Comparison of ENCODE assay signal across 21 mouse cellular contexts in genomic region chr8:70030255-70030654, GRCm38 (mm10). TPM values are rescaled to one million over a fixed set of nuclear protein-coding genes. Genes with fewer than 3 reads are reported as not detected.
DNase-seq lines count a peak whose midpoint lies in the region; ATAC-seq and TF ChIP-seq lines count a peak whose summit lies in the region.
"Had no signal": no experiment of that assay in that cellular context is flagged by ENCODE, and none has a peak within 500 bp of the region (broad histone marks: within the 10 kb centered on the region; RNA-seq: fewer than 3 reads in every experiment).

No protein-coding gene starts in this region.

- H3K9ac ChIP-seq in heart, adult 2 months (ENCODE audit: low read depth, low read length), result no peak overlapping the region
- no peak overlapping the region; the same call in 1 of the 2 replicates for H3K9ac ChIP-seq in heart, embryonic 13.5 days
- H3K9ac ChIP-seq: embryonic facial prominence, embryonic 12.5 days; forebrain, embryonic 15.5 days; hindbrain, embryonic 12.5 days had no signal

- no peaks in the 10 kb centered on the region for H3K9me3 ChIP-seq in heart, embryonic 13.5 days
- H3K9me3 ChIP-seq: embryonic facial prominence, embryonic 12.5 days; forebrain, embryonic 15.5 days; hindbrain, embryonic 12.5 days had no signal

- H3K27me3 ChIP-seq in heart, adult 2 months (ENCODE audit: control insufficient read depth, insufficient read depth, low read length), result no peaks in the 10 kb centered on the region
- no peaks in the 10 kb centered on the region for H3K27me3 ChIP-seq in heart, embryonic 13.5 days (replicated peaks)
- H3K27me3 ChIP-seq: CH12.LX; embryonic facial prominence, embryonic 12.5 days; forebrain, embryonic 15.5 days; hindbrain, embryonic 12.5 days; Patski had no signal

- H3K36me3 ChIP-seq in heart, adult 2 months (ENCODE audit: control insufficient read depth, insufficient read depth, low read length), result peaks cover 5% of the 10 kb centered on the region; the same call in 1 of the 2 replicates
- peaks cover 81% of the 10 kb centered on the region for H3K36me3 ChIP-seq in heart, embryonic 13.5 days

- TF ChIP-seq CTCF in heart, adult 2 months (IDR thresholded peaks at IDR 0.05), result no peak

- TF ChIP-seq EP300 in heart, adult 2 months (IDR thresholded peaks at IDR 0.05; ENCODE audit: insufficient read depth, low read depth, low read length), result no peak

- peak overlapping the region; percentile 36 for H3K27ac ChIP-seq in heart, adult 2 months
- peak overlapping the region; percentile 48 for H3K27ac ChIP-seq in heart, embryonic 13.5 days (replicated peaks)
- H3K27ac ChIP-seq: embryonic facial prominence, embryonic 12.5 days; forebrain, embryonic 15.5 days; hindbrain, embryonic 12.5 days had no signal

- intact Hi-C loops in heart, adult 2 months (cut with DNase I), result no loop called here
- intact Hi-C loops in heart, postnatal 36 days (cut with DNase I), result no loop called here
- intact Hi-C loops in heart, postnatal 14 days (cut with DNase I), result no loop called here

- H3K79me2 ChIP-seq in heart, adult 2 months (replicated peaks; ENCODE audit: control insufficient read depth, insufficient read depth, low read length), result peaks cover 2% of the 10 kb centered on the region; the same call in 1 of the 2 replicates

- no peak for ATAC-seq in heart, embryonic 13.5 days (ENCODE audit: extremely low read depth, insufficient number of reproducible peaks, low FRiP score, low TSS enrichment)
- ATAC-seq: activated CD4-positive, CD25-positive, alpha-beta regulatory T cell, adult 4 months; forebrain, embryonic 15.5 days; hindbrain, embryonic 16.5 days; inflammation-experienced regulatory T-cells, adult 6 months; Patski had no signal

- WGBS in heart, adult 2 months, result 47% methylated on average over 1 of the region's 1 CpGs
- 64% methylated on average over 1 of the region's 1 CpGs for WGBS in heart, embryonic 13.5 days

- H3K4me2 ChIP-seq in heart, embryonic 13.5 days, result no peak overlapping the region
- H3K4me2 ChIP-seq: embryonic facial prominence, embryonic 12.5 days; forebrain, embryonic 15.5 days; hindbrain, embryonic 12.5 days had no signal

- H3K4me1 ChIP-seq in heart, adult 2 months (ENCODE audit: control insufficient read depth, insufficient read depth, low read length), result peaks cover 3% of the 10 kb centered on the region; the same call in 1 of the 2 replicates
- H3K4me1 ChIP-seq in heart, embryonic 13.5 days, result peaks cover 16% of the 10 kb centered on the region
- H3K4me1 ChIP-seq: embryonic facial prominence, embryonic 12.5 days; forebrain, embryonic 15.5 days; hindbrain, embryonic 12.5 days had no signal

- TF ChIP-seq POLR2A in heart, adult 2 months (IDR thresholded peaks at IDR 0.05; ENCODE audit: insufficient read depth, low read depth, low read length), result no peak

- no peak overlapping the region for H3K4me3 ChIP-seq in heart, adult 2 months
- H3K4me3 ChIP-seq in heart, embryonic 13.5 days, result no peak overlapping the region
- H3K4me3 ChIP-seq: embryonic facial prominence, embryonic 12.5 days; forebrain, embryonic 15.5 days; hindbrain, embryonic 12.5 days had no signal

- DNase-seq in heart, adult 2 months, result no peak
- DNase-seq in heart, postnatal 36 days, result no peak
- no peak for DNase-seq in heart, postnatal 14 days
- DNase-seq in retina, adult 2 months (ENCODE audit: low read depth, low spot score), result peak; percentile 9
- DNase-seq in retina, embryonic 14.5 days (ENCODE audit: low spot score), result no peak
- DNase-seq: adrenal gland, postnatal 14 days; cerebellum, adult 11-12 months; cerebellum, adult 9-10 months; cerebellum, postnatal 25 days; gastrocnemius, postnatal 36 days; kidney, adult 11 months; kidney, adult 9 months had no signal

RNA-seq across cellular contexts. Expression of gene Mau2, which starts 12.3 kb away (rescaled TPM):
- total RNA-seq in heart, adult 2 months (2021), result 10 to 100 TPM; 30.1 to 32.6 TPM
- polyA plus RNA-seq in heart, adult 2 months (2012; rRNA removed), result 33.2 and 46.9 TPM in 2 replicates
- 10 to 100 TPM; 35.3 to 38.6 TPM for total RNA-seq in heart, postnatal 36 days (2021)
- polyA plus RNA-seq in heart, embryonic 13.5 days (2015; fragmentation: Nextera tagmentation; extraction: Ambion mirVana), result 34.9 and 36.0 TPM in 2 replicates
- 10 to 100 TPM; 39.3 to 40.3 TPM for total RNA-seq in heart, postnatal 14 days (2021)

RNA-seq across cellular contexts. Expression of gene Sugp1, which starts 12.4 kb away (rescaled TPM):
- 10 to 100 TPM; 15.8 to 19.6 TPM for total RNA-seq in heart, adult 2 months (2021)
- 6.7 and 10.6 TPM in 2 replicates for polyA plus RNA-seq in heart, adult 2 months (2012; rRNA removed)
- 10 to 100 TPM; 18.7 to 22.0 TPM for total RNA-seq in heart, postnatal 36 days (2021)
- polyA plus RNA-seq in heart, embryonic 13.5 days (2015; fragmentation: Nextera tagmentation; extraction: Ambion mirVana), result 31.1 and 32.6 TPM in 2 replicates
- 10 to 100 TPM; 19.1 to 19.4 TPM for total RNA-seq in heart, postnatal 14 days (2021)

RNA-seq across cellular contexts. Expression of gene Gatad2a, which starts 34.1 kb away (rescaled TPM):
- 10 to 100 TPM; 36.4 TPM for total RNA-seq in heart, adult 2 months (2021)
- 23.7 and 24.7 TPM in 2 replicates for polyA plus RNA-seq in heart, adult 2 months (2012; rRNA removed)
- 10 to 100 TPM; 31.6 to 36.5 TPM for total RNA-seq in heart, postnatal 36 days (2021)
- polyA plus RNA-seq in heart, embryonic 13.5 days (2015; fragmentation: Nextera tagmentation; extraction: Ambion mirVana), result 27.3 and 29.9 TPM in 2 replicates
- total RNA-seq in heart, postnatal 14 days (2021), result 10 to 100 TPM; 41.7 to 41.9 TPM

RNA-seq across cellular contexts. Expression of gene Tm6sf2, which starts 42.5 kb away (rescaled TPM):
- under 1 TPM; 0.64 to 0.94 TPM for total RNA-seq in heart, adult 2 months (2021)
- 2.7 and 3.1 TPM in 2 replicates for polyA plus RNA-seq in heart, adult 2 months (2012; rRNA removed)
- total RNA-seq in heart, postnatal 36 days (2021), result 1 to 10 TPM in 1 of 2 experiments, under 1 TPM in 1; 0.97 to 1.1 TPM
- 1.1 and 1.6 TPM in 2 replicates for polyA plus RNA-seq in heart, embryonic 13.5 days (2015; fragmentation: Nextera tagmentation; extraction: Ambion mirVana)
- 1 to 10 TPM in 1 of 2 experiments, under 1 TPM in 1; 0.46 to 1.5 TPM for total RNA-seq in heart, postnatal 14 days (2021)

RNA-seq across cellular contexts. Expression of gene Hapln4, which starts 53.0 kb away (rescaled TPM):
- under 1 TPM in 1 of 2 experiments, not detected in 1; 0.10 TPM for total RNA-seq in heart, adult 2 months (2021)
- 0.15 and 0.16 TPM in 2 replicates for polyA plus RNA-seq in heart, adult 2 months (2012; rRNA removed)
- not detected for total RNA-seq in heart, postnatal 36 days (2021)
- polyA plus RNA-seq in heart, embryonic 13.5 days (2015; fragmentation: Nextera tagmentation; extraction: Ambion mirVana), result 0.12 and 0.23 TPM in 2 replicates
- not detected for total RNA-seq in heart, postnatal 14 days (2021)
- polyA plus RNA-seq: activated CD4-positive, CD25-positive, alpha-beta regulatory T cell, adult 4 months; inflammation-experienced regulatory T-cells, adult 6 months had no signal
